Mouse (Mus musculus) myocyte (in vitro differentiated cells): ENCODE results near the gene Gm5105. TPM values are rescaled to one million over a fixed set of nuclear protein-coding genes. Genes with fewer than 3 reads are reported as not detected.

Experiments used
- H3K27me3 ChIP-seq: one replicate; pipeline ENCODE4 v1.6.1; 2011; ENCODE audit not compliant: control insufficient read depth, insufficient read depth, insufficient read length
- H3K36me3 ChIP-seq: one replicate; pipeline ENCODE4 v1.6.1; 2011; ENCODE audit not compliant: control insufficient read depth, insufficient read depth
- H3K4me2 ChIP-seq: one replicate; pipeline ENCODE4 v1.6.1; 2011; ENCODE audit warnings: low read depth, control low read depth
- H3K4me3 ChIP-seq: one replicate; pipeline ENCODE4 v1.5.1; 2011; ENCODE audit warnings: mild to moderate bottlenecking, control low read depth, moderate library complexity
- H3K79me2 ChIP-seq: one replicate; pipeline ENCODE4 v1.6.1; 2011; ENCODE audit not compliant: control insufficient read depth, insufficient read depth
- H3ac ChIP-seq: one replicate; pipeline ENCODE4 v1.6.1; 2011; ENCODE audit not compliant: control insufficient read depth, insufficient read length
- CEBPB ChIP-seq: IDR thresholded peaks from 2 replicates; pipeline ENCODE4 v1.6.1; 2011; ENCODE audit warnings: mild to moderate bottlenecking, moderate library complexity; ENCODE audit not compliant: poor library complexity, insufficient read depth, severe bottlenecking
- E2F4 ChIP-seq: IDR thresholded peaks from one replicate; pipeline ENCODE4 v1.6.1; 2011; ENCODE audit warnings: mild to moderate bottlenecking, control low read depth, moderate library complexity; ENCODE audit not compliant: insufficient read depth
- MAX ChIP-seq: IDR thresholded peaks from one replicate; pipeline ENCODE4 v1.6.1; 2011; ENCODE audit warnings: low read depth, mild to moderate bottlenecking, control low read depth
- MYOD1 ChIP-seq, 3 experiments: IDR thresholded peaks; one replicate each; pipeline ENCODE4 v1.6.1; 2011; ENCODE audit warnings: control low read depth in 2 of 3, low read depth in 2 of 3, mild to moderate bottlenecking in 2 of 3, moderate library complexity in 1 of 3; ENCODE audit not compliant: insufficient read length in 2 of 3, control insufficient read depth in 1 of 3
- MYOG ChIP-seq, 3 experiments: IDR thresholded peaks; one replicate each; pipeline ENCODE4 v1.6.1; 2011; ENCODE audit warnings: control low read depth in 2 of 3, low read depth in 2 of 3, mild to moderate bottlenecking in 2 of 3; ENCODE audit not compliant: insufficient read length in 2 of 3, control insufficient read depth in 1 of 3, insufficient read depth in 1 of 3
- POLR2A ChIP-seq: IDR thresholded peaks from one replicate; pipeline ENCODE4 v1.6.1; 2011; ENCODE audit warnings: low read depth, mild to moderate bottlenecking, control low read depth, moderate library complexity; ENCODE audit not compliant: insufficient read length
- POLR2AphosphoS2 ChIP-seq: IDR thresholded peaks from one replicate; pipeline ENCODE4 v1.6.1; 2011; ENCODE audit warnings: low read depth, control low read depth; ENCODE audit not compliant: insufficient read length
- REST ChIP-seq: IDR thresholded peaks from one replicate; pipeline ENCODE4 v1.6.1; 2011; ENCODE audit warnings: mild to moderate bottlenecking, control low read depth, moderate library complexity; ENCODE audit not compliant: insufficient read depth, insufficient read length
- SRF ChIP-seq: IDR thresholded peaks from one replicate; pipeline ENCODE4 v1.6.1; 2011; ENCODE audit warnings: low read depth; ENCODE audit not compliant: control insufficient read depth, insufficient read length
- TCF12 ChIP-seq: IDR thresholded peaks from one replicate; pipeline ENCODE4 v1.6.1; 2011; ENCODE audit warnings: mild to moderate bottlenecking, control low read depth; ENCODE audit not compliant: poor library complexity, insufficient read depth, severe bottlenecking
- TCF3 ChIP-seq: IDR thresholded peaks from one replicate; pipeline ENCODE4 v1.6.1; 2011; ENCODE audit warnings: low read depth, control low read depth; ENCODE audit not compliant: insufficient read length
- USF1 ChIP-seq: IDR thresholded peaks from one replicate; pipeline ENCODE4 v1.6.1; 2011; ENCODE audit warnings: low read depth, mild to moderate bottlenecking, control low read depth, moderate library complexity
- polyA plus RNA-seq: library from polyadenylated mRNA; unstranded; fragments of >200 nt; fragmentation: generic; extraction: Trizol; gene quantifications from one replicate; pipeline ENCODE4 v1.2.1, GENCODE M21; 2012; ENCODE audit warnings: missing spikeins

Gene Gm5105
- polyA plus RNA-seq, 1 experiment, result 0.24 TPM

DNA sequence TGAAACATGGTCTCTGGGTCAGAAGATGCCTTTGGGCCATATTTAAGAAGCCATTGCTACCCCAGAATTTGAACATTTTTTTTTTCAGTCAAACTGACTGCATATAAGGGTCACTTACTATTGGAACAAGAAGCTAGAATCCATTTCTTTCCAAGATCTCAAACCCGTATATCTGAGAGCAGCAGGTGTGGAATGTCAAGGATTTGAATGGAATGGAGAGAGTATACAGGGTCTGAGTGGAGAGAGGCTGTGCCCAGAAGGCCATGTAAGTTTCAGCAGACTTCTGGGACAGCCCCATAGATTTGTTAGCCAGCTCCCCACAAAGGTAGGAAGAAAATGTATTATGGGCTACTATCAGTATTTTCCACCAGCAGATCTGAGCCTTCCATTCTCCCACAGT, 11.5 kb upstream of the Gm5105 start:
- Histone ChIP-seq H3K36me3 (peaks cover 51% of the 10 kb centered on the region), H3ac (no peak overlapping the region), H3K27me3 (no peaks in the 10 kb centered on the region), H3K4me2 (no peak overlapping the region), H3K4me3 (no peak overlapping the region), H3K79me2 (peaks cover 29% of the 10 kb centered on the region)
- no peak for TF ChIP-seq MYOG (IDR thresholded peaks at IDR 0.05; ENCODE audit: control insufficient read depth in 1 of 3, insufficient read depth in 1 of 3, insufficient read length in 2 of 3, low read depth in 2 of 3)

DNA sequence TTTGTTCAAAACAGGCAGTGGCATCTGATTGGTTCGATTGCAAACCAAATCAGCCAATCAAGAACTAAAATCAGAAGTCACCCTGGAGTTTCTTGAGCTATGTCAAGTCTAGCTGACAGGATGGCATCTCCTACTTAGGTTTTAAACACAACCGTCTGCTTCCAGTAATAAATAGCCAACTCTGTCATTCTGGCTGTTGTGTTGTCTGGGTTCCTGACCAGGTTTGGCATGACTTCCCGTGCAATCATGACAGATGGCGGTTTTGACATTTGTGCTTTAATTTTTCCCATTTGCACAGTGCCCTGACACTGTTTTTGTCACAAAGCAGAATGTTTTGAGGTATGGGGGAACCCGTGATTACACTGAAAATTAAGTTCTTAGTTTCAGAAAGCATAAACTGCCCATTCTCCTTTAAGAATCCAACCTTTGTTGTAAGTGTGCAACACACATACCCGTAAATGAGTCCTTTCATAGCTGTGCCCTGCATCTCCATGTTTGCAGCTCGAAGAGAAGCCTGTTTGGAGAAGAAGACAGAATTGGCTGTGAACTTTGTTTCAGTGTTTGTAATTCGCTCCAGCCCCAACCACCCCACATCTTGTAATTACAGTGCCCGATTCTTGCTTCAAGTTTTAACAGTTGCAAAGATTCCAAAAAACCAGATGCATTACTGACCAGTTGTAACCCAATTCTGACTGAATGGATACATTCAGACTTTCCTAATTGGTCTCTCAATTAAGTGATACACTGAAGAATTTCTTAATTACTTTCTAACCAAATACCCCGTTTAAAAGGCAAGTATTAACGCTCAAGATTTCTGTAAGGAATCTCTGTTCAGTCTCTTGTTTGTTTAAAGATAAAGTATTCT, 10.5 kb upstream of the Gm5105 start:
- Histone ChIP-seq H3K27me3 (no peaks in the 10 kb centered on the region), H3ac (no peak overlapping the region), H3K4me2 (no peak overlapping the region), H3K79me2 (peaks cover 39% of the 10 kb centered on the region), H3K36me3 (peaks cover 47% of the 10 kb centered on the region), H3K4me3 (no peak overlapping the region)
- no peak for TF ChIP-seq MYOG (IDR thresholded peaks at IDR 0.05; ENCODE audit: control insufficient read depth in 1 of 3, insufficient read depth in 1 of 3, insufficient read length in 2 of 3, low read depth in 2 of 3)
- no peak for TF ChIP-seq MAX
- TF ChIP-seq E2F4, result no peak
- TF ChIP-seq POLR2AphosphoS2, result no peak
- no peak for TF ChIP-seq CEBPB
- no peak for TF ChIP-seq SRF
- TF ChIP-seq REST, result no peak
- no peak for TF ChIP-seq MYOD1 (IDR thresholded peaks at IDR 0.05; ENCODE audit: control insufficient read depth in 1 of 3, insufficient read length in 2 of 3, low read depth in 2 of 3)
- TF ChIP-seq TCF3, result no peak
- no peak for TF ChIP-seq TCF12
- TF ChIP-seq USF1, result no peak
- TF ChIP-seq POLR2A, result no peak

DNA sequence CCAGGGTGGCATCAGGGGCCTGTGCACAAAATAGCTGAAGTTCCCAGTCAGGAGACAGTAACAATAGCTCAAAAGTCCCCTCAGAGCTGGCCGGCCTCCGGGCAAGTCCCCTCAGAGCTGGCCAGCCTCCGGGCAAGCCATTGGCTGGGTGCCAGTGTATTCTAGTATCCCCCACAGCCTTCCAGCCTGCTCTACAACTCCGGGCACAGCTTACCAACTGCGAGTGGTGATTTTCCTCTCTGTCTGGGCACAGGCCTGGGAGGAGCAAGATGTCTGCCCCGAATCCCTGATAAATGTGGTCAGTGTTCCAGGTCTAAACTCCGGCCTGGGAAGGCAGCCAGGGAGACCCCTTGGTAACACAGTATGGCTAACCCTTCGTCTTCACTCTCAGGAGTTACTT, 8.0 kb upstream of the Gm5105 start:
- peak overlapping the region; percentile 93 for H3K4me2 ChIP-seq
- no peak overlapping the region for H3ac ChIP-seq
- H3K36me3 ChIP-seq, result peaks cover 50% of the 10 kb centered on the region
- TF ChIP-seq E2F4 (no peak), POLR2A (peak; percentile 17), POLR2AphosphoS2 (peak; percentile 40)
- H3K4me3 ChIP-seq, result peak overlapping the region; percentile 86
- no peaks in the 10 kb centered on the region for H3K27me3 ChIP-seq
- peaks cover 64% of the 10 kb centered on the region for H3K79me2 ChIP-seq

DNA sequence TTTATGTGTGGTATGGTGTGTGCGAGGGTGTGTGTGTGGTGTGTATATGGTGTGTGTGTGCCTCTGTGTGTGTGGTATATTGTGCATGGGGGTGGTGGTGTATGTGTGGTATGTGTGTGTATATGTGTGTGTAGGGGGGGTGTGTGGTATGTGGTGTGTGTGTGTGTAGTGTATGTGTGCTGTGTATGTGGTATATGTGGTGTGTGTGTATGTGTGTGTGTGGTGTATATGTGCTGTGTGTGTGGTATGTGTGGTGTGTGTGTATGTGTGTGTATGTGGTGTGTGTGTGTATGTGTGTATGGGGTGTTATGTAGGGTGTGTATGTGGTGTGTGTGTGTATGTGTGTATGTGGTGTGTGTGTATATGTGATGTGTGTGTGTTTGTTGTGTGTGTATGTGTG, 7.0 kb upstream of the Gm5105 start:
- no peaks in the 10 kb centered on the region for H3K27me3 ChIP-seq
- H3K79me2 ChIP-seq, result peaks cover 74% of the 10 kb centered on the region
- H3ac ChIP-seq, result peak overlapping the region; percentile 53
- no peak for TF ChIP-seq MYOD1 (IDR thresholded peaks at IDR 0.05; ENCODE audit: control insufficient read depth in 1 of 3, insufficient read length in 2 of 3, low read depth in 2 of 3)
- TF ChIP-seq SRF, result no peak
- TF ChIP-seq TCF3, result no peak
- TF ChIP-seq E2F4, result no peak
- no peak for TF ChIP-seq REST
- no peak for TF ChIP-seq MAX
- peak; percentile 39 for TF ChIP-seq POLR2A
- no peak for TF ChIP-seq CEBPB
- no peak for TF ChIP-seq MYOG (IDR thresholded peaks at IDR 0.05; ENCODE audit: control insufficient read depth in 1 of 3, insufficient read depth in 1 of 3, insufficient read length in 2 of 3, low read depth in 2 of 3)
- no peak for TF ChIP-seq USF1
- no peak for TF ChIP-seq TCF12
- TF ChIP-seq POLR2AphosphoS2, result peak; percentile 70
- H3K36me3 ChIP-seq, result peaks cover 41% of the 10 kb centered on the region
- peak overlapping the region; percentile 93 for H3K4me2 ChIP-seq
- peak overlapping the region; percentile 86 for H3K4me3 ChIP-seq

DNA sequence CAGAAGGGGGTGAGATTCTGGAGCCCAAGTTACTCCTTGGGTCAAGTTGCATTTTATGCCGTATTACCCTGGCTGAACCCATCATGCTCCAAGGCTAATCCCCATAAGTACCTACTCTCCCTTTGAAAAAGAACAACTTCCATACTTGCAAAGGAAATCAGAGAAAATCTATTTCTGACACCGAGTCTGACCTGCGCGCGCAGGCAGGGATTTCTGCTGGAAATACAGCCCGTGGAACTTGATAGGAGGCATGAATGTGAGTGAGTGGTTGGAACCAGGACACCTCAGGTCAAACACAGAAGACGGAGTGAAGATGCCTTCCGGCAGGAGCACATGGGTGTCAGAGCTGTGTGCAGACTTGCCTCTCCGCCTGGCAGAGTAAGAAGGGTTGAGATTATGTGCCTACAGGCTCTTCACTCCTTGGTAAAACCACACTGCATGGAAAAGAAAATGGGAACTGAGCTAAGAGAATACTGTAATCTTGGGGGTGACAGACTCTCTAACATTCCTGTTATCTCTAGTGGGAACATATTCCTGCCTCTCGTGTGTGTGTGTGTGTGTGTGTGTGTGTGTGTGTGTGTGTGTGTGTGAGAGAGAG, 4.4 kb upstream of the Gm5105 start:
- no peak for TF ChIP-seq USF1
- TF ChIP-seq E2F4, result no peak
- TF ChIP-seq TCF12, result no peak
- TF ChIP-seq POLR2AphosphoS2, result no peak
- TF ChIP-seq POLR2A, result no peak
- no peak for TF ChIP-seq REST
- TF ChIP-seq MYOG (IDR thresholded peaks at IDR 0.05; ENCODE audit: control insufficient read depth in 1 of 3, insufficient read depth in 1 of 3, insufficient read length in 2 of 3, low read depth in 2 of 3), result no peak
- no peak for TF ChIP-seq MYOD1 (IDR thresholded peaks at IDR 0.05; ENCODE audit: control insufficient read depth in 1 of 3, insufficient read length in 2 of 3, low read depth in 2 of 3)
- no peak for TF ChIP-seq SRF
- TF ChIP-seq CEBPB, result no peak
- TF ChIP-seq MAX, result no peak
- no peak for TF ChIP-seq TCF3
- Histone ChIP-seq H3K36me3 (peaks cover 21% of the 10 kb centered on the region), H3ac (peak overlapping the region; percentile 75), H3K4me2 (peak overlapping the region; percentile 93), H3K4me3 (peak overlapping the region; percentile 86), H3K27me3 (no peaks in the 10 kb centered on the region), H3K79me2 (peaks cover 100% of the 10 kb centered on the region)
